Mouse (Mus musculus) right cerebral cortex, adult 2 months (tissue): ENCODE results near the gene Vps36.
A peak's percentile ranks its signal among the peaks of the same experiment; 100 is the strongest.

Experiments
- DNase-seq, 2 experiments: peaks; one replicate each; pipeline ENCODE4 v3.0.0; 2021 to 2022; ENCODE audit warnings: low spot score in 2 of 2

Gene Vps36

GRCm38 (mm10) chr8:22192660-22193431, at the start of gene Vps36:
Vps36 (plus strand) TSS chr8:22192809.
- peak; percentile 84 to 89 for DNase-seq

- DNase-seq = no peak
These were observed 48.7 kb upstream of the Vps36 start for GRCm38 (mm10) chr8:22143764-22144491.

- DNase-seq = no peak
These were observed 46.8 kb upstream of the Vps36 start for GRCm38 (mm10) chr8:22145831-22146230.

DNA sequence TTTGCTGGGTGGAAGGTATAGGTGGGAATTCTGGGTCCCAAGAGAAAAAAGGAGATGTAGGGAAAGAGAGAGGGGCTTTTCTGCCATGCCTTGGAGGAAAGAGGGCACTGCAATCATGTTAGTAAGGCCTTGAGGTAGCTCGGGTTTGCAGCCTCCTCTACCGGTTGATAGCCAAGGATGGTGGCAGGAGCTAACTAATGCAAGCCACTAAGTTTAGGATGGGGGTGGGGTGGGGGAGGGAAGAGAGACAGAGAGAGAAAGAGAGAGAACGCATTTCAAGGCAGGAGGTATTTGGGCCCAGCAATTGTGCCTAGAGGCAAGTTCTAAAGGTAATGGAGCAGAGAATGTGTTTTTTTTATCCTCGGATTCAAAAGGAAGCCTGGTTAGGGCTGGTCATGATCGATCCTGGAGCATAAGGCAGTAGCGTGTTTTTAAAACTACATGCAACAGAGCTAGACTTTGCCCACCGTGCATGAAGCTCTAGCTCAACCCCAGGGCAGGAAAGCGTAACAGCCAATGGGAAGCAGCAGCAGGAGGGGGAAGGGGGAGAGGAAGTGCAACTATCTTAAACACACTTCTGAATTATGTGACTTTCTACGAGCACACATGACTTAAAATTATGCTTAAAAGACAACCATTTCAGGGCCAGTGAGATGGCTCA, 44.8 kb upstream of the Vps36 start:
- DNase-seq = no peak

GRCm38 (mm10) chr8:22148367-22148740, 44.3 kb upstream of the Vps36 start:
- no peak for DNase-seq

DNA sequence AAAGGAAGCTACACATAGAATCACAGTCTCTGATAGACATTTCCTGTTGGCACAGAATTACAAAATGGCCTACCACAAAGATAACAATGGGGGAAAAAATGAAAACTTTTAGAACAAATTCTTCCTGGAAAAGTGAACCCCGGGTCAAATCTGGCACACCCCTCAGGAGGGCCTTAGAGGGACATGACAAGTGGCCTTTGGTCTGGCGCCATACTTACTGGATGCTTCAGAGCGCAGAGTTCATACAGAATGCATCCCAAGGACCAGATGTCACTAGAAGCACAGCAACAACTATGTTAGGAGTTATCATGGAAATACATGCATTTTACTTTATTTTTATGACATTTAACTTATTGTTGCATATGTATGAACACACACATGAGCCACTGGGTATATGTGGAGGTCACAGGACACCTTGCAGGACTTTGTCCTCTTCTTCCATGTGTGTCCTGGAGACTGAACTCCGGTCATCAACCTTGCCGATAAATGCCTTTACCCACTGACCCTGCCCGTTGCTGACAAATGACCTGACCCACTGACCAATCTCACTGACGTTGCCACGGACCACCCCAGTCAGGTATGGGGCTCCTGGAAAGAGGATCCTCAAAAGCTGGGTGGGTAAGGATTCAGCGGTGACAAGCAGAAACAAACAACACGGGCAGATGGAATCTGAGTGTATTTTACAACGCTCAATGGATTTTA, 42.8 kb upstream of the Vps36 start:
- no peak for DNase-seq

- no peak for DNase-seq
These were observed 42.3 kb upstream of the Vps36 start for GRCm38 (mm10) chr8:22150345-22150663.

DNA sequence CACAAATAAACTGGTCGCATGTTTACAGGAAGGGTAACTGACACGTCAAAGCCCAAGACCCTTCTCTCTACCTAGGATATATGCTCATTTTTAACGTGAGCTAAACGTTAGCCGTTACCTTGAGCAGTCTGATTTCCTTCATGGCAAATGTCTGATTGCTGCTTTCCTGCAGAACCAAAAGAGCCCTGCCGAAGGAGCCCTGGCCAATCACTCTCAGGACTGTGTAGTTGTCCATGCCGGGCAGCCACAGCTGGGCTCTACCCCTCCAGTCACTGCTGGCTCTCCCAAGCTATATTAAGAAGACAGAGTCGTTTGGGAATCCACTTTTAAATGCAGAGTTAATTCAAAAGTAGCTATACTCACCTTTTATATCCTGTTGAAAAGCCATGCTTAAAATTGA, 30.4 kb upstream of the Vps36 start:
- no peak for DNase-seq

DNA sequence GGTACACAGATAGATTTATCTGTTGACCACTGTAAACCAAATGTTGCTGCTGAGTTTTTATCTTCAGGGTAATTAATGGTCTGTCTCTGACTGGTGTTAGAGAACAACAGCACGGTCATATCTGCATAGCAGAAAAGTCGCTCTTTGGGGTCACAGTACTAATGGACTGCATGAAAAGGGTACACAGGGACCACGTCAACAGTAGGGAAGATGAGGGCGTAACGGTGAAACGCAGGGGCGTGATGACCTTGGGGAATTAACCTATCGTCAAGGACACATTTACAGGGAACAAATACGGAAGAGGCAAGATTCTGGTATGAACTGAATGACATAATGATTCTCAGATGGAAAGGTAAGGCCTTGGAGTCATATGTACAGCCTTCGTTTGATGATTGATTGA, 28.2 kb upstream of the Vps36 start:
- DNase-seq = no peak

DNA sequence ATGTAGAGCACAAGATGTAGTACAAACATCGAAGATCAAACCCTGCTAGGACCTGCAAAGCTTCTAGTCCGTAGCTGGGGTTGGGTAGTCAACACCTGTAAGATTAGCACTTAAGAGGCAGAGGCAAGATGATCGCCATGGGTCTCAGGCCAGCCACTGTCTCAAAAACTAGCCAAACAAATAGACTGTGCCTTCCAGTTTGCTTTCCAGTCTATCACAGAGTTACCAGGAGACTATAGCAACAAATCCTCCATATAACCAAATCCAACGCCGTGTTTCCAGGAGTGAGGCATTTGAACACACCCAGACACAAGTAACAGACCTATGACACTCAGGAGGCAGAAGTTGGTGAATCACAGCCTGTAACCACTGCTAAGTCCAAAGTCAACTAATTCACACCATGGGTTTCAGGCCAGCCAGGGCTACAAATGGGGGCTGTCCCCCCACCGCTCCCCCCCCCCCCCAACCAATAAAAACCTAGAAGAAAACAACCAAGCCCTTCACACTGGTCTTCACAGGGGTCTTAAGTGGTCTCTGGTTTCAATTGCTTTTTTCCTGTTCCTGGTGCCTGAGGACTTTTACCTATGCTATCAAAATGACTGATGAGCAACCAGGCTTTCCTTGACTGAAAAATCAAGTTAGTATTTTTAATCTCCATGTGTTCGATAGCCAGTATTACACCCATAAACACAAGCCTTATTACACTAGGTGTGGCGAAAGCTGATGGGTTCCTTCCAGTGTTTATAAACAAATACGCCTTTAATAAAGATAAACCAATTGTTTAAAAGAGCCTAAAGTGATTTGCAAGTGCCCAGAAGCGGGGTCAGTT, 27.1 kb upstream of the Vps36 start:
- no peak for DNase-seq

DNA sequence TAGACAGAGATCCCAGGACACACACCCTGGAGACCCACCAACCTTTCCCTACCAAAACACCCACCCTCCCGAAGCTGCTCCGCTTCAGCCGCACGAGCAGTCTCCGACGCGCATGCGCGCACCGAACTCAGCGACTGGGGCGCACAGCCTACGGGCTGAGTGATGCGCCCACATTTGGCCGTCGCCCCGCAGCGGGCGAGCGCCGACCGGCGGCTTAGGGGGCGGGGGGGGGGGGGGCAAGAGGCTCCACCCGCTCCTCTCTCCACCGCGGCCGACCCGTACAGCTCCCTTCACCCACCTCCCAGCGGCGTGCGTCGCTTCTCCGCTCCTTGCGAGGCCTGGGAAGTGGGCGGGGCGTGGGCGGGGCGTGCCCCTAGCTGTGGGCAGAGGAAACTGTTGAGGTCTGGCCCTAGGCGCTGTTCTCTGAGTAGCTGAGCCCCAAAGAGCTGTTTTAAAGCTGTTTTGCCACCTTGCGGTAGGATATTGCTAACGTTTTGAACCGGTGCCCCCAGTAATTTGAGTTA, 26.5 kb upstream of the Vps36 start, which contains the start of gene Nek3:
Nek3 (minus strand) TSS at position 356 of the 524 bp plus-strand sequence.
- peak; percentile 73 to 76 for DNase-seq

DNA sequence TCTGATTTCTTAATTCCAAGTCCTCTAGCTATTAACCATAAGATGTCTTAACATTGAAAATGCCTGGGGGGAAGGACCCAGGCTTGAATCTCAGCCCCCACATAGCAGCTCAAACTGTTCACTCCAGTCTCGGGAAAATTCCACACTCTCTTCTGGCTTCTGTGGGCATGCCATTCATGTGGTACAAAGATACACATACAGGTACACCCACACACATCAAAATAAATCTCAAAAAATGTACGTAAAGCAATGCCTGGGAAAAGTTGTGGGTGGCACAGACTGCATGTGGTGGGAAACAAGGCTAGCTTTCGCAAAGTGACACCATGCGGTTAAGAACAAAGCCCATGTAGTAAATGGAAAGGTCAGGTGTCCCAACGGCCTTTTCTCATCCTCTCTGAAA, 23.4 kb upstream of the Vps36 start:
- DNase-seq = peak; percentile 18 to 48

DNA sequence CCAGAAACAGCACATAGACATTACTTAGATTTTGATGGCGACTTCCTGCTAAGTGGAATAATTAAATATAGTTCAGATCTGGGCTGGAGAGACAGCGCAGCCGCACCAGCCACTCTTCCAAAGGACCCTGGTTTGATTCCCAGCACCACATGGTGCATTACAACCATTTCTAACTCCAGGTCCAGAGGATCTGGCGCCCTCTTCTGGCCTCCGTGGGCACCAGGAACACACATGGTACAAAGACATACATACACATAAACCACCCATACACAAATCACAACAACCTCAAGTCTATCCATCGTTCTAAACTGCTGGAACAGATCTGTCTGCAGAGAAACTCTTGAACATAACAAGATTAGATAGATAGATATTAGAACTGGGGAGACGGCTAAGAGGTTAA, 16.6 kb upstream of the Vps36 start:
- no peak for DNase-seq

DNA sequence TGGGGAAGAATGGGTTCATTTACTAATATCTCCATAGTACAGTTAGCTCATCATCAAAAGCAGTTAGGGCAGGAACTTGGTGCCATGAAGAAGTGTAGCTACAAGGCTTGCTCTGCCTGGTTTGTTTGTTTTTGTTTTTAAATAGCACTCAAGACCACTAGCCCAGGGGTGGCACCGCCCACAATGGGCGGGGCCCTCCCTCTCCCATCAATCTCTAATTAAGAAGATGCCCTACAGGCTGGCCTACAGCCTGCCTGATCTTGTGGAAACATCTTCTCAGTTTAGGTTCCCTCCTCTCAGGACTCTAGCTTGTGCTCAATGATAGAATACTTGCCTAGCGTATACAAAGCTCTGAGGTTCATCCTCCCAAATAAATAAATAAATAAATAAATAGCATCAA, 7.7 kb upstream of the Vps36 start:
- no peak for DNase-seq

DNA sequence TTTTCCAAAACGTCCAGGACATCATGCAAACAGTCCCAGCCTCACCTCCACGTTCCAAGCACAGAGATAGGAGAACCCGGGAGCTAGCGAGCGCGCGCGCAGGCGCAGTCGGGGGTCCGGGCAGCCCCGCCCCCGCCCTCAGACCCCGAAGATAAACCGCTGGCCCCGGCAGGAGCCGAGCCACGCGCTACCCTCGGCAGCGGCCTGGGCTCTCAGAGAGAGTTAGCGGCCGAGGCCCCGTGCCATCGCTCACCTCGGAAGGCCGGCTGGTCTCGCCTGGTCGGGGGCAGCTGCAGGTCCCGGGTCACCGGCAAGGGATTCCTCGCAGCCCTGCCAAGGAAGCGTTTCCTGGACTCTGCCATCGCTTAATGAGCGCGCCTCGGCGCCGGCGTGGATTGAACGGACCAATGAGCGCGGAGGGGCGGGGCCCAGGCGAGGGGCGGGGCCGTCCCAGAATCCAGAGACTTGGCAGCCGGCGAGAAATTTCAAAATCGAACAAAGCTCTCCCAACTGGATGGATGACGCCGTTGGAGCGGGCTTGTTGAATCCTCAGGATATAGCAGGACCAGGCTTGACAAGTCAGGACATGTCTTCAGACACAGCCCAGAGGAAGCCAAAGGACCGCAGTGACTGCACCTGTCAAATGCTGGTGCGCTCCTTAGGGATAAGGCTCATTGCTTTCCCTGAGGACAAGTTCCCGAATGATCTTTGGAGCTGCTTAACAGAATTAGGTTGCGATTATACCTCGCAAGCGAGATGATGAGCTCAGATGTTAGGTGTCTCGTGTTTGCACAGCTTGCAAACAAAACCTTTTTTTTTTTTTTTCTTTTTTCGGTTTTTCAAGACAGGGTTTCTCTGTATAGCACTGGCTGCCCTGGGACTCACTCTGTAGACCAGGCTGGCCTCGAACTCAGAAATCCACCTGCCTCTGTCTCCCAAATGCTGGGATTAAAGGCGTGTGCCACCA, 6.9 kb upstream of the Vps36 start, which contains the start of gene Ckap2:
Ckap2 (minus strand) TSS at position 389 of the 967 bp plus-strand sequence.
- peak; percentile 80 to 81 for DNase-seq

DNA sequence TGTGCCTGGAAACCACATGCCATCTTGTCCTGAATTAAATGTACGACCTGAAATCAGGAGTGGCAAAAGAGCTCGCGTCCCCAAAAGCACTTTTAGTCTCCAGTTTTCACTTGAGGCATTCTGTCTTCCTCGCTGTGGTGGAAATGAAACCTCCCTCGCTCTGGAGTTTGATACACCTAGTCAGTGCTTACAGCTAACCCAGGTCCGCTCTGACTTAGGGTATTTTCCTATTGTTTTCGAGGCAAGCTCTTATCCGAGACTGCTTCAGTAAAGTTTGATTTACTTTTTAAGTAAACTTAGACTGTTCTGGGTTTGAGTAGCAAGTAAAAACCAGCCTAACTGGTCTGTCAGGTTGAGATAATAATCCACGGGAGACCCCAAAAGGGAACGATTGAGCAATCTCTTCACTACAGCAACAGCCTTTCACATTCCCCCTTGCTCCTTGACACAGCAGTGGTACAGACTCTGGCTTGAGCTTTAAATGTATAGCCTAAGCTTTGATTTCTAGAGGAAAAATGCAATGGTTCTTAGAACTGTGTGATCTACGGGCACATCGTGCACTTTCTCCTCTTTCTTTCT, 912 bp downstream of the Vps36 start:
- DNase-seq = peak in 1 of 2 experiments; percentile 29

- no peak for DNase-seq
These were observed 5.3 kb downstream of the Vps36 start for GRCm38 (mm10) chr8:22197914-22198313.

DNA sequence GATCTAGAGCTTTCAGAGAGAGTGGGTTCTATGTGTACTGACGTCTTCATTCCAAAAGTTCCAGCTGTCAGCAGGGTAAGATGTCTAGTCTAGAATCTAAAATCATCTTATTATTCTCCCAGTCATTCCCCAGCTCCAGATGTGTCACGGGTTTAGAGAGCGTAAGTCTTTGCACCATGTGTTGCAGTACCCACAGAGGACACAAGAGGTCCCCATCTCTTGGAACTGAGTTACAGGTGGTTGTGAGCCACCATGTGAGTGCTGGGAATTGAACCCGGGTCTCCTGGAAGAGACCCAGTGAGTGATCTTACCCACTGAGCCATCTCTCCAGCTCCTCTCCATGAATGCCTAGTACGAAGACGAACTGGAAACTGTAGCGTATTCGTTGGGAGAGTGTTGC, 6.9 kb downstream of the Vps36 start:
- DNase-seq = no peak

- DNase-seq = no peak
These were observed 14.9 kb downstream of the Vps36 start for GRCm38 (mm10) chr8:22207535-22207934.
